Mouse (Mus musculus): Measurements from ENCODE around the gene Ifitm2. TPM values are rescaled to one million over a fixed set of nuclear protein-coding genes. Genes with fewer than 3 reads are reported as not detected.
A peak's percentile ranks its signal among the peaks of the same experiment; 100 is the strongest.

Ifitm2 gene
- polyA plus RNA-seq, 1 experiment from 2014 or later, result 290 TPM

GRCm38 (mm10) chr7:140943356-140943755 lies 12.4 kb downstream of the Ifitm2 start:
- 91% methylated on average over 4 of the region's 4 CpGs for WGBS
- H3K27me3 ChIP-seq (ENCODE audit: control insufficient read depth, insufficient read depth, low read length), result no peaks in the 10 kb centered on the region; the same call in 1 of the 2 replicates
- ATAC-seq (ENCODE audit: low FRiP score), result no peak
- no peaks in the 10 kb centered on the region for H3K36me3 ChIP-seq (ENCODE audit: control insufficient read depth, insufficient read depth, low read length)
- no peak overlapping the region for H3K4me3 ChIP-seq (ENCODE audit: low read depth, low read length)
- H3K4me1 ChIP-seq (replicated peaks; ENCODE audit: control insufficient read depth, insufficient read depth, low read length), result no peaks in the 10 kb centered on the region
- H3K9me3 ChIP-seq (ENCODE audit: control insufficient read depth, low read length), result no peaks in the 10 kb centered on the region
- H3K27ac ChIP-seq (ENCODE audit: low read depth, low read length), result no peak overlapping the region
- no peak for DNase-seq (ENCODE audit: low spot score)
- no peak overlapping the region for H3K9ac ChIP-seq (ENCODE audit: low read depth, low read length)
- no peak overlapping the region for H3K4me2 ChIP-seq (replicated peaks; ENCODE audit: low read depth, low read length)

- H3K9me3 ChIP-seq (ENCODE audit: control insufficient read depth, low read length), result no peaks in the 10 kb centered on the region
- no peak overlapping the region for H3K4me3 ChIP-seq (ENCODE audit: low read depth, low read length)
- DNase-seq (ENCODE audit: low spot score), result no peak
- H3K9ac ChIP-seq (ENCODE audit: low read depth, low read length), result no peak overlapping the region
- no peaks in the 10 kb centered on the region; the same call in 1 of the 2 replicates for H3K27me3 ChIP-seq (ENCODE audit: control insufficient read depth, insufficient read depth, low read length)
- H3K4me2 ChIP-seq (replicated peaks; ENCODE audit: low read depth, low read length), result no peak overlapping the region
- ATAC-seq (ENCODE audit: low FRiP score), result no peak
- H3K27ac ChIP-seq (ENCODE audit: low read depth, low read length), result no peak overlapping the region
- 89% methylated on average over 10 of the region's 10 CpGs for WGBS
- H3K36me3 ChIP-seq (ENCODE audit: control insufficient read depth, insufficient read depth, low read length), result no peaks in the 10 kb centered on the region
- H3K4me1 ChIP-seq (replicated peaks; ENCODE audit: control insufficient read depth, insufficient read depth, low read length), result no peaks in the 10 kb centered on the region
These were observed 13.0 kb downstream of the Ifitm2 start for GRCm38 (mm10) chr7:140942811-140943210.

DNA sequence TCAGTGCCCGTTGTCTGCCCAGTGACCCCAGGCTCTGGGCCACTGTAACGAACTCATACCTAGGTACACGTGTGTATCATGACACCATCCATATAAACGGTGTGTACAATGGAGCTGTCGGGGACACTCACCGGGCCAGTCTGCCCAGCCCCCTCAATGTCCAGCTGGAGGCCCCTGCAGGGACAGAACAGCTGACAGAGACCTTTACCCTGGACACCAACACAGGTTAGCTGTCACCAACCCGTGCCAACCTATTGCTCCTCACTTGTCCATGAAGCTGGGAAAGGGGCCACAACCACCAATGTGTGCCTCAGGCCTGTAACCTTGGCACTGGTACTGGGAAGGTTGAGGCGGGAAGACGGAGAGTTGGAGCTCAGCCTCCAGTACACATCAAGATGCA lies 13.4 kb downstream of the Ifitm2 start:
- 59% methylated on average over 9 of the region's 9 CpGs for WGBS
- no peaks in the 10 kb centered on the region; the same call in 1 of the 2 replicates for H3K27me3 ChIP-seq (ENCODE audit: control insufficient read depth, insufficient read depth, low read length)
- H3K9ac ChIP-seq (ENCODE audit: low read depth, low read length), result peak overlapping the region; percentile 59; the same call in 1 of the 2 replicates
- H3K36me3 ChIP-seq (ENCODE audit: control insufficient read depth, insufficient read depth, low read length), result no peaks in the 10 kb centered on the region
- H3K27ac ChIP-seq (ENCODE audit: low read depth, low read length), result no peak overlapping the region
- H3K4me3 ChIP-seq (ENCODE audit: low read depth, low read length), result peak overlapping the region; percentile 39
- no peaks in the 10 kb centered on the region for H3K4me1 ChIP-seq (replicated peaks; ENCODE audit: control insufficient read depth, insufficient read depth, low read length)
- peak; percentile 12; the same call in 1 of the 2 replicates for ATAC-seq (ENCODE audit: low FRiP score)
- DNase-seq (ENCODE audit: low spot score), result no peak
- no peaks in the 10 kb centered on the region for H3K9me3 ChIP-seq (ENCODE audit: control insufficient read depth, low read length)
- H3K4me2 ChIP-seq (replicated peaks; ENCODE audit: low read depth, low read length), result peak overlapping the region; percentile 43

DNA sequence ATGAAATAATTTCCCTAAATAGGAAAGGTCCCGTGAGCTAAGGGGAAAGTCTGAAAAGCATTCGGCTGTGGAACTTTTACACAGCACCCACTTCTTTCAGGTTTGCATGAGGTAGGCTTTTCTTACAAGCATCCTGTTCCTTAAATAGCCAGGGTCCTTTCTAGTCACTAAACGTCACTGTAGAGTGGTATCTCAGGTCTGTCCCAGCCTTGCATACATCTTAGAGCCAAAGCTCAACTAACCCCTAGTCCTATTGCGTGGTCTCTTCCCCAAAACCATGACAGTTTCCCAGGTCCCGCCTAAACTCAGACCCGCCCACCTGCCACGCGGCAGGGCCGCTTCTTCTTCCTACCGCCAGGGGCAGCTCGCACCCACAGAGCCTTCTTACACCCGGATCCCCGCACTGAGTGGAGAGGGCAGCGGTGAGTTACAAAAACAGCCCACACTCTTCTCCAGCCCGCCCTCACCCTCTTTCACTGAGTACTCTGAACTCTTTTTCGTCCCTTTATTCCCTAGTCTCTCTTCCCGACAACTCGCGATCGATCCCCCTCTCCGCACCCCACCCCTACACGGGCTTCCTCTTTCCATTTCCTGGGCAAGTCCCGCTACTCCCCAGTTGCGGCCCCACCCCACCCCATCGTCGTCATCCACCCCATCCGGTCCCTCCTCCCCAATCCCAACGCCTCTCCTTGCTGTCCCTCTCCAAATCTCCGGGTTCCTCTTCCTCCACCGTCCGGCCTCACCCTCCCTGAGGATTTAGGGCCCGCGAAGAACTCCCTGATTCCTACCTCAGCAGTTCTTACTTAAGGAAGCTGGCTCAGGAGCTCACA lies 14.3 kb downstream of the Ifitm2 start, which contains the start of gene Pgghg:
Gene Pgghg (plus strand): TSS at position 170 of the 830 bp plus-strand sequence.
- Histone ChIP-seq H3K4me1 (replicated peaks; ENCODE audit: control insufficient read depth, insufficient read depth, low read length) (no peaks in the 10 kb centered on the region), H3K27me3 (ENCODE audit: control insufficient read depth, insufficient read depth, low read length) (no peaks in the 10 kb centered on the region; the same call in 1 of the 2 replicates), H3K27ac (ENCODE audit: low read depth, low read length) (no peak within 1 kb of the TSS), H3K4me2 (replicated peaks; ENCODE audit: low read depth, low read length) (peak within 1 kb of the TSS; percentile 43), H3K36me3 (ENCODE audit: control insufficient read depth, insufficient read depth, low read length) (no peaks in the 10 kb centered on the region), H3K9me3 (ENCODE audit: control insufficient read depth, low read length) (no peaks in the 10 kb centered on the region), H3K4me3 (ENCODE audit: low read depth, low read length) (peak within 1 kb of the TSS; percentile 39), H3K9ac (ENCODE audit: low read depth, low read length) (peak within 1 kb of the TSS; percentile 59)
- ATAC-seq (ENCODE audit: low FRiP score) (peak; percentile 89), DNase-seq (ENCODE audit: low spot score) (peak; percentile 89)
- WGBS, result 4% methylated on average over 33 of the region's 33 CpGs

GRCm38 (mm10) chr7:140939669-140940171 lies 16.1 kb downstream of the Ifitm2 start:
- no peak overlapping the region for H3K27ac ChIP-seq (ENCODE audit: low read depth, low read length)
- no peak overlapping the region for H3K9ac ChIP-seq (ENCODE audit: low read depth, low read length)
- no peaks in the 10 kb centered on the region for H3K4me1 ChIP-seq (replicated peaks; ENCODE audit: control insufficient read depth, insufficient read depth, low read length)
- DNase-seq (ENCODE audit: low spot score), result peak; percentile 46
- 11% methylated on average over 8 of the region's 8 CpGs for WGBS
- H3K4me2 ChIP-seq (replicated peaks; ENCODE audit: low read depth, low read length), result no peak overlapping the region
- no peak for ATAC-seq (ENCODE audit: low FRiP score)
- no peaks in the 10 kb centered on the region; the same call in 1 of the 2 replicates for H3K27me3 ChIP-seq (ENCODE audit: control insufficient read depth, insufficient read depth, low read length)
- H3K4me3 ChIP-seq (ENCODE audit: low read depth, low read length), result no peak overlapping the region
- H3K36me3 ChIP-seq (ENCODE audit: control insufficient read depth, insufficient read depth, low read length), result no peaks in the 10 kb centered on the region
- no peaks in the 10 kb centered on the region for H3K9me3 ChIP-seq (ENCODE audit: control insufficient read depth, low read length)

GRCm38 (mm10) chr7:140938896-140939295 lies 16.9 kb downstream of the Ifitm2 start:
- no peaks in the 10 kb centered on the region for H3K4me1 ChIP-seq (replicated peaks; ENCODE audit: control insufficient read depth, insufficient read depth, low read length)
- DNase-seq (ENCODE audit: low spot score) (no peak), ATAC-seq (ENCODE audit: low FRiP score) (no peak)
- H3K36me3 ChIP-seq (ENCODE audit: control insufficient read depth, insufficient read depth, low read length), result no peaks in the 10 kb centered on the region
- no peaks in the 10 kb centered on the region for H3K9me3 ChIP-seq (ENCODE audit: control insufficient read depth, low read length)
- H3K27me3 ChIP-seq (ENCODE audit: control insufficient read depth, insufficient read depth, low read length), result no peaks in the 10 kb centered on the region; the same call in 1 of the 2 replicates
- H3K4me2 ChIP-seq (replicated peaks; ENCODE audit: low read depth, low read length), result no peak overlapping the region
- no peak overlapping the region for H3K27ac ChIP-seq (ENCODE audit: low read depth, low read length)
- no peak overlapping the region for H3K9ac ChIP-seq (ENCODE audit: low read depth, low read length)
- H3K4me3 ChIP-seq (ENCODE audit: low read depth, low read length), result no peak overlapping the region
- 18% methylated on average over 2 of the region's 2 CpGs for WGBS

DNA sequence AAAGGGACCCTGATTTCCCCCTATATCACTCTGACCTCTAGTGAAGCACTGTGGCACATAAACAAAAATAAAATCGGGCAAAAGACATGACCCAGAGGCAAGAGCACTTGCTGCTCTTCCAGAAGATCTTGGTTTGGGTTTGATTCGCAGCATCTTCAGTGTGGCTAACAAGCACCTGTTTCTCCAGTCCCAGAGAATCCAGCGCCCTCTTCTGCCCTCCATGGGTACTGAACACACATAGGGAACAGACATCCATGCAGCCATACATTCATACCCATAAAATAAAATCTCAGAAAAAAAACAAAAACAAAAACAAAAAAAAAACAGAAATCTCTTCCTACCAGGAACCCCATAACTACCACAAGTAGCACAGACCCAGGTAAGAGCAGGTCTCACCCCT lies 17.4 kb downstream of the Ifitm2 start:
- H3K9me3 ChIP-seq (ENCODE audit: control insufficient read depth, low read length), result no peaks in the 10 kb centered on the region
- H3K4me2 ChIP-seq (replicated peaks; ENCODE audit: low read depth, low read length), result no peak overlapping the region
- ATAC-seq (ENCODE audit: low FRiP score) (no peak), DNase-seq (ENCODE audit: low spot score) (no peak)
- H3K27ac ChIP-seq (ENCODE audit: low read depth, low read length), result no peak overlapping the region
- H3K4me3 ChIP-seq (ENCODE audit: low read depth, low read length), result no peak overlapping the region
- no peaks in the 10 kb centered on the region; the same call in 1 of the 2 replicates for H3K27me3 ChIP-seq (ENCODE audit: control insufficient read depth, insufficient read depth, low read length)
- H3K9ac ChIP-seq (ENCODE audit: low read depth, low read length), result no peak overlapping the region
- no peaks in the 10 kb centered on the region for H3K36me3 ChIP-seq (ENCODE audit: control insufficient read depth, insufficient read depth, low read length)
- WGBS, result 37% methylated on average over 3 of the region's 3 CpGs
- no peaks in the 10 kb centered on the region for H3K4me1 ChIP-seq (replicated peaks; ENCODE audit: control insufficient read depth, insufficient read depth, low read length)

DNA sequence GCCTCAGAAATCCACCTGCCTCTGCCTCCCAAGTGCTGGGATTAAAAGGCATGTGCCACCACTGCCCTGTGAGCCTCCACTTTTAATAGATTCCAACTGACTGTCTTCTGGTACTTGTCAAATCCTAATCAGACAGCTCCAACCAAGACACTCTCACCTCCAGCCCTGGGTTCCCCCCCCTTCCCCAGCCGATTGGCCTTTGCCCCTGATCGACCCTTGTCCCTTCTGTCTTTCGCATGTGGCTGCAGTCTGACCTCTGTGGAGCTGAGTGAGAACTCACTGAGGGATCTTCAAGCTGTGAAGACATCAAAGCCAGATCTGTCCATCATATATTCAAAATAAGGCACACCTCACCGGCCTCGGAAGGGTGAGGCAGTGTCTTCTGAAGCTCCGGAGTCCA lies 28.6 kb downstream of the Ifitm2 start:
- H3K27ac ChIP-seq (ENCODE audit: low read depth, low read length), result no peak overlapping the region
- no peak overlapping the region for H3K4me3 ChIP-seq (ENCODE audit: low read depth, low read length)
- no peaks in the 10 kb centered on the region for H3K9me3 ChIP-seq (ENCODE audit: control insufficient read depth, low read length)
- no peak overlapping the region for H3K4me2 ChIP-seq (replicated peaks; ENCODE audit: low read depth, low read length)
- DNase-seq (ENCODE audit: low spot score), result no peak
- H3K9ac ChIP-seq (ENCODE audit: low read depth, low read length), result no peak overlapping the region
- 87% methylated on average over 6 of the region's 6 CpGs for WGBS
- H3K36me3 ChIP-seq (ENCODE audit: control insufficient read depth, insufficient read depth, low read length), result no peaks in the 10 kb centered on the region
- ATAC-seq (ENCODE audit: low FRiP score), result no peak
- H3K4me1 ChIP-seq (replicated peaks; ENCODE audit: control insufficient read depth, insufficient read depth, low read length), result peaks cover 3% of the 10 kb centered on the region; the same call in 1 of the 2 replicates
- peaks cover 25% of the 10 kb centered on the region for H3K27me3 ChIP-seq (ENCODE audit: control insufficient read depth, insufficient read depth, low read length)

Measured in hindbrain, embryonic 11.5 days (tissue).